In genomic region chr5:121197337-121197736, GRCm38 (mm10) we compare ENCODE assay signal across 32 mouse cellular contexts. TPM values are rescaled to one million over a fixed set of nuclear protein-coding genes. Genes with fewer than 3 reads are reported as not detected.
DNase-seq lines count a peak whose midpoint lies in the region; ATAC-seq and TF ChIP-seq lines count a peak whose summit lies in the region.
"Had no signal": no experiment of that assay in that cellular context is flagged by ENCODE, and none has a peak within 500 bp of the region (broad histone marks: within the 10 kb centered on the region; RNA-seq: fewer than 3 reads in every experiment).

No protein-coding gene starts in this region.

- TF ChIP-seq CTCF in bone marrow, adult 2 months (IDR thresholded peaks at IDR 0.05; ENCODE audit: control insufficient read depth, insufficient read depth, low read length): no peak

- ATAC-seq in liver, embryonic 13.5 days (ENCODE audit: low read depth): no peak
- peak; percentile 72 for ATAC-seq in megakaryocyte, adult 5-6 weeks (ENCODE audit: poor library complexity, severe bottlenecking)
- ATAC-seq in intestine, embryonic 16.5 days: no peak
- ATAC-seq: forebrain, embryonic 16.5 days; hindbrain, postnatal 0 days; intestine, embryonic 15.5 days; Patski had no signal

- H3K27me3 ChIP-seq in liver, embryonic 13.5 days: no peaks in the 10 kb centered on the region
- no peaks in the 10 kb centered on the region for H3K27me3 ChIP-seq in intestine, embryonic 16.5 days (replicated peaks; ENCODE audit: control insufficient read depth, insufficient read depth, low read length)
- H3K27me3 ChIP-seq: intestine, embryonic 15.5 days; lung, embryonic 15.5 days had no signal

- peak overlapping the region; percentile 43; the same call in 1 of the 2 replicates for H3K9ac ChIP-seq in liver, embryonic 13.5 days
- H3K9ac ChIP-seq in intestine, embryonic 16.5 days (ENCODE audit: low read depth, low read length): no peak overlapping the region
- H3K9ac ChIP-seq: hindbrain, embryonic 12.5 days; intestine, embryonic 15.5 days; limb, embryonic 15.5 days; lung, embryonic 15.5 days; neural tube, embryonic 15.5 days had no signal

- peak overlapping the region; percentile 27; the same call in 1 of the 2 replicates for H3K4me2 ChIP-seq in liver, embryonic 13.5 days
- no peak overlapping the region for H3K4me2 ChIP-seq in intestine, embryonic 16.5 days (ENCODE audit: low read depth, low read length)
- H3K4me2 ChIP-seq: heart, embryonic 11.5 days; hindbrain, embryonic 12.5 days; intestine, embryonic 15.5 days; limb, embryonic 15.5 days; lung, embryonic 15.5 days; neural tube, embryonic 15.5 days had no signal

- 65% methylated on average over 2 of the region's 2 CpGs for WGBS in bone marrow, adult 2 months
- 77% methylated on average over 2 of the region's 2 CpGs for WGBS in liver, embryonic 13.5 days (ENCODE audit: insufficient replicate concordance)
- WGBS in intestine, embryonic 16.5 days: 88% methylated on average over 2 of the region's 2 CpGs

- H3K27ac ChIP-seq in bone marrow, adult 2 months (ENCODE audit: control insufficient read depth, insufficient read depth, low read depth, low read length, poor library complexity): peak overlapping the region; percentile 70; the same call in 1 of the 2 replicates
- peak overlapping the region; percentile 79 for H3K27ac ChIP-seq in liver, embryonic 13.5 days
- H3K27ac ChIP-seq in intestine, embryonic 16.5 days (ENCODE audit: low read length): no peak overlapping the region
- H3K27ac ChIP-seq: hindbrain, embryonic 12.5 days; hindbrain, postnatal 0 days; intestine, embryonic 15.5 days; kidney, postnatal 0 days; limb, embryonic 10.5 days; limb, embryonic 15.5 days; lung, embryonic 15.5 days; neural tube, embryonic 15.5 days; stomach, postnatal 0 days had no signal

- no peak for DNase-seq in liver, embryonic 13.5 days
- DNase-seq in adrenal gland, postnatal 36 days: no peak
- no peak for DNase-seq in ovary, postnatal 14 days (ENCODE audit: low spot score)
- DNase-seq: adrenal gland, postnatal 10 days; cerebellum, adult 18-20 months; cerebellum, postnatal 10 days; gastrocnemius, postnatal 10 days; heart, adult 11 months; heart, postnatal 36 days; kidney, adult 8-10 months; kidney, postnatal 4 days; midbrain, embryonic 14.5 days; right cerebral cortex, adult 18-20 months; right cerebral cortex, postnatal 4 days; thymus, adult 18-20 months; thymus, postnatal 25 days had no signal

- H3K4me3 ChIP-seq in bone marrow, adult 2 months (replicated peaks; ENCODE audit: control insufficient read depth, low read depth, low read length): no peak overlapping the region
- no peak overlapping the region for H3K4me3 ChIP-seq in liver, embryonic 13.5 days (replicated peaks)
- H3K4me3 ChIP-seq in intestine, embryonic 16.5 days (ENCODE audit: low read length): no peak overlapping the region
- H3K4me3 ChIP-seq: hindbrain, embryonic 12.5 days; intestine, embryonic 15.5 days; limb, embryonic 10.5 days; limb, embryonic 15.5 days; lung, embryonic 15.5 days; neural tube, embryonic 15.5 days had no signal

- peaks cover 5% of the 10 kb centered on the region for H3K4me1 ChIP-seq in bone marrow, adult 2 months (ENCODE audit: control insufficient read depth, insufficient read depth, low read length)
- peaks cover 70% of the 10 kb centered on the region for H3K4me1 ChIP-seq in liver, embryonic 13.5 days (replicated peaks)
- H3K4me1 ChIP-seq in intestine, embryonic 16.5 days (ENCODE audit: control insufficient read depth, insufficient read depth, low read length): no peaks in the 10 kb centered on the region
- H3K4me1 ChIP-seq: hindbrain, embryonic 12.5 days; intestine, embryonic 15.5 days; limb, embryonic 10.5 days; limb, embryonic 15.5 days; lung, embryonic 15.5 days; neural tube, embryonic 15.5 days had no signal

- no peaks in the 10 kb centered on the region for H3K36me3 ChIP-seq in liver, embryonic 13.5 days
- H3K36me3 ChIP-seq in intestine, embryonic 16.5 days (ENCODE audit: control insufficient read depth, insufficient read depth, low read length): no peaks in the 10 kb centered on the region
- H3K36me3 ChIP-seq: G1E; hindbrain, embryonic 12.5 days; intestine, embryonic 15.5 days; limb, embryonic 10.5 days; limb, embryonic 15.5 days; lung, embryonic 15.5 days; neural tube, embryonic 15.5 days had no signal

- no peak for TF ChIP-seq POLR2A in bone marrow, adult 2 months (IDR thresholded peaks at IDR 0.05; ENCODE audit: borderline replicate concordance, control insufficient read depth, low read depth, low read length)

- no peaks in the 10 kb centered on the region for H3K9me3 ChIP-seq in liver, embryonic 13.5 days (replicated peaks)
- H3K9me3 ChIP-seq in intestine, embryonic 16.5 days (ENCODE audit: control insufficient read depth, low read length): no peaks in the 10 kb centered on the region
- H3K9me3 ChIP-seq: G1E; hindbrain, embryonic 12.5 days; intestine, embryonic 15.5 days; limb, embryonic 10.5 days; limb, embryonic 15.5 days; lung, embryonic 15.5 days; neural tube, embryonic 15.5 days had no signal

RNA-seq across cellular contexts. Expression of gene Ptpn11, which starts 6.1 kb away (rescaled TPM):
- 24.4 and 33.3 TPM in 2 replicates for polyA plus RNA-seq in bone marrow, adult 2 months (2011; ENCODE audit: insufficient read depth, insufficient read length, low replicate concordance, missing spikeins)
- polyA plus RNA-seq in liver, embryonic 13.5 days (2015; fragmentation: Nextera tagmentation; extraction: Ambion mirVana): 12.5 TPM in 2 replicates
- 20.1 and 20.2 TPM in 2 replicates for total RNA-seq in megakaryocyte, adult 5-6 weeks (2015)
- 37.8 and 40.9 TPM in 2 replicates for total RNA-seq in megakaryocyte, adult 5-6 weeks (2017)
- 100 to 1,000 TPM; 100 to 135 TPM for total RNA-seq in adrenal gland, postnatal 36 days (2021)
- polyA plus RNA-seq in intestine, embryonic 16.5 days (2015; fragmentation: Nextera tagmentation; extraction: Ambion mirVana): 14.3 and 15.6 TPM in 2 replicates

RNA-seq across cellular contexts. Expression of gene Rpl6, which starts 6.9 kb away (rescaled TPM):
- 502 and 942 TPM in 2 replicates for polyA plus RNA-seq in bone marrow, adult 2 months (2011; ENCODE audit: insufficient read depth, insufficient read length, low replicate concordance, missing spikeins)
- 556 and 610 TPM in 2 replicates for polyA plus RNA-seq in liver, embryonic 13.5 days (2015; fragmentation: Nextera tagmentation; extraction: Ambion mirVana)
- 1,545 and 1,566 TPM in 2 replicates for total RNA-seq in megakaryocyte, adult 5-6 weeks (2015)
- total RNA-seq in megakaryocyte, adult 5-6 weeks (2017): 945 and 954 TPM in 2 replicates
- 1,000 to 10,000 TPM; 1,036 to 1,050 TPM for total RNA-seq in adrenal gland, postnatal 36 days (2021)
- polyA plus RNA-seq in intestine, embryonic 16.5 days (2015; fragmentation: Nextera tagmentation; extraction: Ambion mirVana): 512 and 565 TPM in 2 replicates

RNA-seq across cellular contexts. Expression of gene Hectd4, which starts 22.7 kb away (rescaled TPM):
- polyA plus RNA-seq in bone marrow, adult 2 months (2011; ENCODE audit: insufficient read depth, insufficient read length, low replicate concordance, missing spikeins): 41.8 and 100 TPM in 2 replicates
- polyA plus RNA-seq in liver, embryonic 13.5 days (2015; fragmentation: Nextera tagmentation; extraction: Ambion mirVana): 6.9 and 7.6 TPM in 2 replicates
- 12.0 and 17.0 TPM in 2 replicates for total RNA-seq in megakaryocyte, adult 5-6 weeks (2015)
- total RNA-seq in megakaryocyte, adult 5-6 weeks (2017): 8.6 and 15.2 TPM in 2 replicates
- 10 to 100 TPM; 22.1 to 23.2 TPM for total RNA-seq in adrenal gland, postnatal 36 days (2021)
- polyA plus RNA-seq in intestine, embryonic 16.5 days (2015; fragmentation: Nextera tagmentation; extraction: Ambion mirVana): 3.0 and 3.1 TPM in 2 replicates
